Mouse (Mus musculus): ENCODE measurements at regions not wholly inside any gene's neighbourhood (a gene's known extent, or its start where the extent isn't known, plus 50 kb on each side); places are given as distances from the start of the nearest gene placed in this dataset.

GRCm38 (mm10) chr9:59144256-59144800 is 108.1 kb upstream of the Neo1 start:
- no peak for DNase-seq

DNA sequence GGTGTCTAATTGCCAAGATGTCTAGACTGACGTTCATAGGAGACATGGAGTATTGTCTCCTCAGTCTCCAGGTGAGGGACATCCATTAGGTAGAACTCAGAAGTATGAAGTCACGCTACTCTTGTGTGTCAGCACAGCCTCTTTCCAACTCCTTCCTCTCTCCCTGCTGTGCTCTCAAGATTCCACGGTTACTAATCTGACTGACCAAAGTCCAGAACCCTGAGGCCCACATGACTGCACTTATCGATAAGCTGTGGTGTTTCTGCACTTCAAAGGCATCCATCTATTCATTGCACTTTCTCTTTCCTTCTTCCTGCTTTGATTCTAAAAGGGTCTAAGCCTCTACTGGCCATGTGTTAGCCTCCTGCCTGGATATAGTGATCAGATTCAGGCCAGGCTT is 107.4 kb upstream of the Neo1 start:
- no peak for DNase-seq

DNA sequence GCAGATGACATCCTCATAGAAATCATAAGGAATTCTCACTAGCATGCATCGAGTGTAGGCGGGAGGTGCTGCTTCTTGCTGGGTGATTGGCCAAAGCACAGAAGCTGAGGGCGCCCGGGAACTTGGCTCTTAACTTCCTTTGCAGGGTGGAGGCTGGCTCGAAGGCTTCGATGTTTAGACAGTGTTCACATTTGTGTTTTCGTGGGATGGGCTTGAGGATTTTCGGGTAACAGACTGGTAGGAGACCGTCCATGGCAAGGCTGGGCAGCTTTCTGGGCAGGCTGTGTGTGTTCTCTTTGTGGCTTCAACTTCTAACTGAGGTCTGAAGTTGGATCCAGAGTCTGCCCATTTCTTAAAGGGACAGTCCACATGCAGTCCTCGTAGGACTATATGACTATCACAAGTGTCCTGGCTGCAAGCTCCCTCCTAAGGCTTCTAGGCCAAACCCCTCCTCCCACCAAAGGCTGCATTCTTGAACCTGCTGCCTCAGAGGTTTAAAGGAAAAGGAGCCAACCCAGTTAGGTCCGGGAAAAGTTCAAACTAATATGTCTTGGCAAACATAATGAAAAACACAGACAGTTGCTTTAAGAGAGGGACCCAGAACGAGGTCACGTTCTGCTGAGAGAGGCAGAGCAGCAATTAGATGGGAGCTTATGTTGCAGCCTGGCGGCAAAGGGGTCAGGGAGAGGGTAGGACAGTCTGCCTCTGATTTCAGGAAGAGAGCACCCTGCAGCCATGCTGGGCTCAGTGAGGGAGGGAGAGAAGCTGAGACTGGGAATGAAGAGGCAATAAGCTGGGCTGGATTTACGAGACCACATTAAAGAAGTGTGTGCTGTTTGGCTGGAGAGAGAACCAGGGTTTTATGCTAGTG is 98.2 kb upstream of the Neo1 start:
- DNase-seq = peak in 1 of 2 experiments; percentile 18

DNA sequence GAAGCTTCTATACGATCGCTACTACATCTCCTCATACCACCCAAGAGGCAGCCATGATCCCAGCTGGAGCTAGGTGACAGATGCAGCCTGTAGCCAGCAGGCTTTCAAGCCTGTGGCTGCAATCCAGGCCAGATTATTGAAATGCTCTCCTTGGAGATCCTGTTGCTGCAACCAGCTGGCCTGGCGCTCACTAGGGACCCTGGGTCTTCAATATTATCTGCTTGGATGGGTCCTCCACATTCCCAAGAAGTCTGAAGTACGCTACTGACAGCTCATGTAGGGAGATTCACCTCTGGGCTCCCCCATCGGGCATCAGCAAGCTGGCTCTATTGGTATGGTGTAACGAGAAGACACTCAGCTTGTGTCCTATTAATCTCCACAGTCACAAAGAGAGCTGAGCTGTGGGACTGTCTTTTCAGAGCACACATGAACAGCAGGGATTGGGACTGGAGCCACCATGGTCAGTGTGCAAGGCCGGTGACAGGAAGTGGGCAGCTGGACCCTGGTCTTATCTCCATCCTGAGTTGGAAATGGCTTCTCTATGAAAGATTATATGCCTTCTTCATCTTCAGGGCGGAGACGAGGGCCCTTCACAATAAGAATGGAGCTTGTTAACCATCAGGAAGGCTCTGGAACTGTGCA is 93.6 kb upstream of the Neo1 start:
- no peak for DNase-seq

GRCm38 (mm10) chr9:59129252-59129651 is 93.0 kb upstream of the Neo1 start:
- DNase-seq = no peak

GRCm38 (mm10) chr9:59128023-59128422 is 91.8 kb upstream of the Neo1 start:
- DNase-seq = no peak

GRCm38 (mm10) chr9:59125886-59126285 is 89.6 kb upstream of the Neo1 start:
- no peak for DNase-seq

GRCm38 (mm10) chr9:59116561-59116960 is 80.3 kb upstream of the Neo1 start:
- no peak for DNase-seq

GRCm38 (mm10) chr9:59113859-59114258 is 77.6 kb upstream of the Neo1 start:
- DNase-seq = no peak

- DNase-seq = no peak
Measured at GRCm38 (mm10) chr9:59099738-59100137, 63.5 kb upstream of the Neo1 start.

GRCm38 (mm10) chr9:59097564-59097963 is 61.3 kb upstream of the Neo1 start:
- DNase-seq = no peak

- DNase-seq = no peak
Measured at GRCm38 (mm10) chr9:59096551-59097268, 60.5 kb upstream of the Neo1 start.

GRCm38 (mm10) chr9:59095626-59096025 is 59.4 kb upstream of the Neo1 start:
- DNase-seq = no peak

- DNase-seq = no peak
Measured at GRCm38 (mm10) chr9:59094106-59094505, 57.9 kb upstream of the Neo1 start.

GRCm38 (mm10) chr9:59091179-59091578 is 54.9 kb upstream of the Neo1 start:
- peak in 1 of 2 experiments; percentile 3 for DNase-seq

GRCm38 (mm10) chr9:59087704-59088103 is 51.5 kb upstream of the Neo1 start:
- DNase-seq = no peak

- no peak for DNase-seq
Measured at GRCm38 (mm10) chr9:59087112-59087511, 50.9 kb upstream of the Neo1 start.

DNA sequence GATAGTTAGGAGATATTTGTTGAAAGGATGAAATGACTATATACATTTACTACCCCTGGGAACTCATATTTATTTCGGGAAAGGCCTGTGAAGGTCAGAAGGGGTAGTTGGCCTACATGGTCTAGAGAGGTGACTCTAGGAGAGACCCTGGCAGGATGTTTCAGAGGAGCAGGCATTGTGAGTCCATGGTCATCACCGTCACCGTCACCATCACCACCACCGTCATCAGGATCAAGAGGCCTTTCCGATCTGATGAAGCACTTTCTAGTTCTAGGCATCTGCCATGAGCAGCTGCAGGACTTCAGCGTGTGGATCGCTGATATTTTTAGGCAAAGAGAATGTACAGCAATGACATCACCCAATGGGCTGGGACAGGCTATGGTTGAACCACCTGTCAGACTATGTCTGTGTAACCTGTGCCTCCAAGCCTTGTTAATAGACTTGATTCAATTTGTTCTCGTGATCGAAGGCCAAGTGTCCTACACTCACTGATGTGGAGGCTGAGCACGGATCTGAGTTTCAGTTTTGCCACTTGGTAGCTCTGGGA is 50.4 kb upstream of the Neo1 start:
- DNase-seq = no peak
